Mouse (Mus musculus) bone marrow, adult 2 months (tissue): ENCODE measurements around the gene Cnnm2. TPM values are rescaled to one million over a fixed set of nuclear protein-coding genes. Genes with fewer than 3 reads are reported as not detected.

Experiments
- H3K27ac ChIP-seq: fragments of 200-500 bp; 2 replicates; pipeline ENCODE4 v1.5.1; 2012; ENCODE audit warnings: low read depth, mild to moderate bottlenecking, control low read depth, inconsistent platforms, low read length; ENCODE audit not compliant: control insufficient read depth, poor library complexity, insufficient read depth
- H3K4me1 ChIP-seq: fragments of 200-500 bp; 2 replicates; pipeline ENCODE4 v1.6.1; 2011; ENCODE audit warnings: low read length; ENCODE audit not compliant: control insufficient read depth, insufficient read depth
- H3K4me3 ChIP-seq: fragments of 200-500 bp; replicated peaks from 2 replicates; pipeline ENCODE3; 2011; ENCODE audit warnings: mild to moderate bottlenecking, low read depth, low read length, control low read depth; ENCODE audit not compliant: control insufficient read depth
- CTCF ChIP-seq: fragments of 200-500 bp; IDR thresholded peaks from 2 replicates; pipeline ENCODE4 v1.5.1; 2011; ENCODE audit warnings: low read length, control low read depth; ENCODE audit not compliant: control insufficient read depth, insufficient read depth
- POLR2A ChIP-seq: fragments of 200-500 bp; IDR thresholded peaks from 2 replicates; pipeline ENCODE4 v1.6.1; 2011; ENCODE audit warnings: low read depth, mild to moderate bottlenecking, control low read depth, low read length, borderline replicate concordance; ENCODE audit not compliant: control insufficient read depth
- WGBS: fragments of 180-500 bp; shearing (Covaris S2); methylation state at CpG from one replicate; pipeline ENCODE4 v1.1.7; 2018; 5-methylcytosine and 5-hydroxymethylcytosine counted together
- polyA plus RNA-seq: library from polyadenylated mRNA; stranded (reverse); fragments of >200 nt; gene quantifications from 2 replicates; pipeline ENCODE4 v1.2.4, GENCODE M21; 2011; ENCODE audit warnings: low replicate concordance; ENCODE audit not compliant: missing spikeins, insufficient read depth, insufficient read length

Cnnm2 gene
- polyA plus RNA-seq, 1 experiment, result 10.5 TPM

- Histone ChIP-seq H3K4me3 (no peak overlapping the region), H3K4me1 (peaks cover 9% of the 10 kb centered on the region), H3K27ac (no peak overlapping the region)
- TF ChIP-seq POLR2A (no peak), CTCF (no peak)
- 34% methylated on average over 4 of the region's 4 CpGs for WGBS
These were observed 104.0 kb downstream of the Cnnm2 start for GRCm38 (mm10) chr19:46865381-46865780.

GRCm38 (mm10) chr19:46869049-46869448 lies 107.7 kb downstream of the Cnnm2 start:
- TF ChIP-seq POLR2A (no peak), CTCF (no peak)
- Histone ChIP-seq H3K4me1 (peaks cover 4% of the 10 kb centered on the region; the same call in 1 of the 2 replicates), H3K27ac (peak overlapping the region; percentile 5; the same call in 1 of the 2 replicates), H3K4me3 (no peak overlapping the region)
- 32% methylated on average over 11 of the region's 11 CpGs for WGBS

GRCm38 (mm10) chr19:46869526-46869925 lies 108.1 kb downstream of the Cnnm2 start:
- peak; percentile 94 for TF ChIP-seq CTCF
- no peak for TF ChIP-seq POLR2A
- H3K27ac ChIP-seq, result no peak overlapping the region
- WGBS, result 5% methylated on average over 6 of the region's 6 CpGs
- no peak overlapping the region for H3K4me3 ChIP-seq
- H3K4me1 ChIP-seq, result peaks cover 4% of the 10 kb centered on the region; the same call in 1 of the 2 replicates

- TF ChIP-seq CTCF (no peak), POLR2A (no peak)
- Histone ChIP-seq H3K27ac (no peak overlapping the region), H3K4me1 (peaks cover 4% of the 10 kb centered on the region; the same call in 1 of the 2 replicates), H3K4me3 (no peak overlapping the region)
- 57% methylated on average over 4 of the region's 4 CpGs for WGBS
These were observed 109.7 kb downstream of the Cnnm2 start for GRCm38 (mm10) chr19:46871096-46871495.

GRCm38 (mm10) chr19:46871651-46872050 lies 110.3 kb downstream of the Cnnm2 start:
- Histone ChIP-seq H3K4me1 (peaks cover 4% of the 10 kb centered on the region; the same call in 1 of the 2 replicates), H3K4me3 (no peak overlapping the region), H3K27ac (no peak overlapping the region)
- TF ChIP-seq POLR2A (no peak), CTCF (no peak)
- WGBS, result 82% methylated on average over 7 of the region's 7 CpGs

- Histone ChIP-seq H3K4me1 (peaks cover 2% of the 10 kb centered on the region; the same call in 1 of the 2 replicates), H3K27ac (no peak overlapping the region), H3K4me3 (no peak overlapping the region)
- TF ChIP-seq POLR2A, result no peak
- TF ChIP-seq CTCF, result no peak
- 81% methylated on average over 3 of the region's 3 CpGs for WGBS
These were observed 112.5 kb downstream of the Cnnm2 start for GRCm38 (mm10) chr19:46873924-46874323.

GRCm38 (mm10) chr19:46875790-46876189 lies 114.4 kb downstream of the Cnnm2 start:
- 25% methylated on average over 12 of the region's 12 CpGs for WGBS
- H3K4me3 ChIP-seq, result no peak overlapping the region
- no peaks in the 10 kb centered on the region; the same call in 1 of the 2 replicates for H3K4me1 ChIP-seq
- TF ChIP-seq CTCF (peak; percentile 96), POLR2A (no peak)
- H3K27ac ChIP-seq, result 0 out of 2 replicates have a peak overlapping the region, but pooled peaks have one; percentile 13

- H3K27ac ChIP-seq, result no peak overlapping the region
- 88% methylated on average over 13 of the region's 13 CpGs for WGBS
- H3K4me1 ChIP-seq, result no peaks in the 10 kb centered on the region
- TF ChIP-seq CTCF, result no peak
- no peak for TF ChIP-seq POLR2A
- H3K4me3 ChIP-seq, result no peak overlapping the region
These were observed 116.5 kb downstream of the Cnnm2 start for GRCm38 (mm10) chr19:46877886-46878285.

- WGBS, result 53% methylated on average over 13 of the region's 13 CpGs
- Histone ChIP-seq H3K27ac (no peak overlapping the region), H3K4me3 (no peak overlapping the region), H3K4me1 (no peaks in the 10 kb centered on the region)
- no peak for TF ChIP-seq POLR2A
- peak; percentile 57 for TF ChIP-seq CTCF
These were observed 117.0 kb downstream of the Cnnm2 start for GRCm38 (mm10) chr19:46878346-46878745.
